Mouse (Mus musculus): Measurements from ENCODE around the gene Gm10130. TPM values are rescaled to one million over a fixed set of nuclear protein-coding genes. Genes with fewer than 3 reads are reported as not detected.
"Not testable (repeated sequence)": the region's sequence is repeated elsewhere in the genome, so short reads cannot be mapped to it uniquely, and the experiment has no call there.

Gm10130 gene
- polyA plus RNA-seq, 1 experiment from 2014 or later: 2.6 TPM

DNA sequence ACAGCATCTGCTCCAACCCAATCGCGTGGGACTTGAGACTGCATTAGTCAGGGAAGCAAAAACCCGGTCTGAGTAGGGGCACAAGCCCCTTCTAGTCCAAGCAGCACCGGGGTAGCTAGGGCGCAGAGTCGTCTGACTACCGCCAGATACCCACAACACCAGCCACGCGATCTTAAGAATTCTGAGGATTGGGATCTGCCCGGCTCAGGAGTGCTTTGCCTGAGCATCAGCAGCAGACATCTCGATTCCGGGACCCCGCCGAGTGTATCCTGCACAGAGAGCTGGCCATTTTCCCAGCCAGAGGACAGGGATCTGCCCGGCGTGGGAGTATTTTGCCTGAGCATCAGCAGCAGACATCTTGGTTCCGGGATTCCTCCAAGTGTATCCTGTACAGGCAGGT lies 88.6 kb downstream of the Gm10130 start:
- DNase-seq (ENCODE audit: low spot score): not testable (repeated sequence)
- WGBS: 88% methylated on average over 17 of the region's 17 CpGs

More for the DNA sequence above, 88.6 kb downstream of the Gm10130 start:
- H3K4me1 ChIP-seq; H3K4me3 ChIP-seq; H3K27me3 ChIP-seq (replicated peaks; ENCODE audit: low read depth, poor library complexity, severe bottlenecking); H3K27ac ChIP-seq (replicated peaks): not testable (repeated sequence)
- peaks cover 44% of the 10 kb centered on the region for H3K36me3 ChIP-seq (replicated peaks)
- H3K9me3 ChIP-seq: peaks cover 41% of the 10 kb centered on the region

Other genes with a start within 250 kb of the Gm10130 start
- 5.3 and 5.5 TPM in 2 replicates for gene Zfp120, start 187.0 kb upstream of the Gm10130 start, polyA plus RNA-seq (2016; fragmentation: Nextera tagmentation; extraction: Ambion mirVana)
- gene Gm10770, start 144.0 kb upstream of the Gm10130 start, polyA plus RNA-seq (2016; fragmentation: Nextera tagmentation; extraction: Ambion mirVana): not detected in 2 replicates
- gene Gm14139, start 141.9 kb upstream of the Gm10130 start, polyA plus RNA-seq (2016; fragmentation: Nextera tagmentation; extraction: Ambion mirVana): not detected in 2 replicates
- 11.2 and 11.6 TPM in 2 replicates for gene Zfp937, start 105.6 kb upstream of the Gm10130 start, polyA plus RNA-seq (2016; fragmentation: Nextera tagmentation; extraction: Ambion mirVana)
- 5.5 and 5.9 TPM in 2 replicates for gene Gm21994, start 68.1 kb upstream of the Gm10130 start, polyA plus RNA-seq (2016; fragmentation: Nextera tagmentation; extraction: Ambion mirVana)
- not detected in 2 replicates for gene Gm14124, start 66.2 kb upstream of the Gm10130 start, polyA plus RNA-seq (2016; fragmentation: Nextera tagmentation; extraction: Ambion mirVana)
- 9.4 and 9.9 TPM in 2 replicates for gene 3300002I08Rik, start 39.1 kb downstream of the Gm10130 start, polyA plus RNA-seq (2016; fragmentation: Nextera tagmentation; extraction: Ambion mirVana)
- gene Zfp442, start 127.8 kb downstream of the Gm10130 start, polyA plus RNA-seq (2016; fragmentation: Nextera tagmentation; extraction: Ambion mirVana): 10.0 and 10.9 TPM in 2 replicates
- gene Zfp345, start 161.4 kb downstream of the Gm10130 start, polyA plus RNA-seq (2016; fragmentation: Nextera tagmentation; extraction: Ambion mirVana): 0.10 and 0.13 TPM in 2 replicates
- gene Cst7, start 246.7 kb downstream of the Gm10130 start, polyA plus RNA-seq (2016; fragmentation: Nextera tagmentation; extraction: Ambion mirVana): 0.20 TPM in 1 of 2 replicates, not detected in the other